Mouse (Mus musculus) lung, postnatal 0 days (tissue): ENCODE measurements around the gene D230025D16Rik. TPM values are rescaled to one million over a fixed set of nuclear protein-coding genes. Genes with fewer than 3 reads are reported as not detected.
A peak's percentile ranks its signal among the peaks of the same experiment; 100 is the strongest.

Source experiments
- ATAC-seq: fragments of 200-750 bp; cut with Nextera tagmentation; 2 replicates; pipeline ENCODE4 v1.8.0; 2017; ENCODE audit warnings: moderate library complexity
- DNase-seq: peaks from one replicate; pipeline ENCODE4 v3.0.0-alpha.2; 2016; ENCODE audit warnings: low spot score
- H3K27ac ChIP-seq: fragments of 300-500 bp; sonication (generic); 2 replicates; pipeline ENCODE4 v1.5.1; 2014; ENCODE audit warnings: antibody characterized with exemption, mild to moderate bottlenecking, low read length, mixed read lengths
- H3K27me3 ChIP-seq: fragments of 300-500 bp; sonication (generic); replicated peaks from 2 replicates; pipeline ENCODE4 v1.6.1; 2014; ENCODE audit warnings: low read length, mixed read lengths; ENCODE audit not compliant: insufficient read depth
- H3K36me3 ChIP-seq: fragments of 300-500 bp; sonication (generic); 2 replicates; pipeline ENCODE4 v1.6.1; 2014; ENCODE audit warnings: low read length, mixed read lengths; ENCODE audit not compliant: insufficient read depth
- H3K4me1 ChIP-seq: fragments of 300-500 bp; sonication (generic); 2 replicates; pipeline ENCODE4 v1.6.1; 2014; ENCODE audit warnings: antibody characterized with exemption, low read depth, low read length, mixed read lengths; ENCODE audit not compliant: insufficient read depth
- H3K4me2 ChIP-seq: fragments of 300-500 bp; sonication (generic); replicated peaks from 2 replicates; pipeline ENCODE4 v1.6.1; 2014; ENCODE audit warnings: low read depth, mild to moderate bottlenecking, low read length, moderate library complexity, mixed read lengths
- H3K4me3 ChIP-seq: fragments of 300-500 bp; sonication (generic); 2 replicates; pipeline ENCODE4 v1.5.1; 2014; ENCODE audit warnings: low read depth, low read length
- H3K9ac ChIP-seq: fragments of 300-500 bp; sonication (generic); replicated peaks from 2 replicates; pipeline ENCODE4 v1.6.1; 2014; ENCODE audit warnings: low read depth, mild to moderate bottlenecking
- H3K9me3 ChIP-seq: fragments of 300-500 bp; sonication (generic); 2 replicates; pipeline ENCODE4 v1.6.1; 2016; ENCODE audit warnings: low read length, mixed read lengths
- CTCF ChIP-seq: IDR thresholded peaks from 2 replicates; pipeline ENCODE4 v1.5.1; 2016; ENCODE audit warnings: antibody characterized with exemption, mild to moderate bottlenecking
- EP300 ChIP-seq: IDR thresholded peaks from 2 replicates; pipeline ENCODE4 v1.6.1; 2016; ENCODE audit warnings: antibody characterized with exemption, mild to moderate bottlenecking, control low read depth
- WGBS: fragments of 180-500 bp; shearing (Covaris S2); extraction: QIAGEN DNeasy Blood & Tissue Kit; methylation state at CpG from one replicate; pipeline ENCODE4 v1.1.7; 2014; 5-methylcytosine and 5-hydroxymethylcytosine counted together
- polyA plus RNA-seq: library from polyadenylated mRNA; unstranded; fragments of >200 nt; fragmentation: Nextera tagmentation; extraction: Ambion mirVana; gene quantifications from 2 replicates; pipeline ENCODE4 v1.2.1, GENCODE M21; 2015

The D230025D16Rik gene
- polyA plus RNA-seq, 1 experiment from 2014 or later = 91.3 TPM

DNA sequence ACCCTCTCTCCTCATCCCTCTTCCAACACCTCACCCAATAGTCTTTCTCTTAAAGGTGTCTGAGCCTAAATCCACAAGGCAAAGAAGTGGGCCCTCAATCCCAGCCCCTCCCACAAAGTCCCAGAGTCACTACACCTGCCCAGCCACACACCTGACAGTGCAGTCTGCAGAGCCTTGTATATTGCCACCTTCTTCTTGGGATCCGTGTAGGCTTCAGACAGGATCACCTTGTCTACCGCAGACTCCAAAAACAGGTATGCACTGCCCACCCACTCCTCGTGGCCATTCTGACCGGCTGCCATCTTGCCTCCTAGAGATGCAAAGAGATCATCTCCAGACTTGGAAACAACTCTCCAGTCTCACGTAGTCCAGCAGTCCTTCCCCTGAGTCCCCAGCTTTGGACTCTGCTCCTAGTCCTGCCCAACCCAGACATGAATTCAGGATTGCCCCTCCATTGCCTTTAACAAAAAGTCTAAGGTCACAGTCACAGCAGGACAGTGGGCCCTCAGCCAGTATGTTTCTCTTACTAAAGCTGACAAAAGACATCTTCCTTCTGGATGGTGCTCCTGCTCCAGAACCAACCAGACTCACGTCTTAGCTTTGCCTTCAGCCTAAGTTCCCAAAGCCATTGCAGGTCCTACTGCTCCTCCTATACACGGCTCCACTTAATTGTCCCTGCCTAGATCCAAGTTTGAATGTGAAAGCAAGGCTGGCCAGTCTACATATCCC is 35.6 kb downstream of the D230025D16Rik start:
- Histone ChIP-seq H3K36me3 (no peaks in the 10 kb centered on the region), H3K4me2 (no peak overlapping the region), H3K4me3 (no peak overlapping the region), H3K9ac (no peak overlapping the region), H3K9me3 (no peaks in the 10 kb centered on the region), H3K27ac (no peak overlapping the region), H3K4me1 (peaks cover 26% of the 10 kb centered on the region), H3K27me3 (0 out of 2 replicates have a peak, but pooled peaks cover 6% of the 10 kb centered on the region)
- TF ChIP-seq EP300 = no peak
- no peak for TF ChIP-seq CTCF
- peak; percentile 61 for DNase-seq
- ATAC-seq = peak; percentile 18
- WGBS = 67% methylated on average over 7 of the region's 7 CpGs

DNA sequence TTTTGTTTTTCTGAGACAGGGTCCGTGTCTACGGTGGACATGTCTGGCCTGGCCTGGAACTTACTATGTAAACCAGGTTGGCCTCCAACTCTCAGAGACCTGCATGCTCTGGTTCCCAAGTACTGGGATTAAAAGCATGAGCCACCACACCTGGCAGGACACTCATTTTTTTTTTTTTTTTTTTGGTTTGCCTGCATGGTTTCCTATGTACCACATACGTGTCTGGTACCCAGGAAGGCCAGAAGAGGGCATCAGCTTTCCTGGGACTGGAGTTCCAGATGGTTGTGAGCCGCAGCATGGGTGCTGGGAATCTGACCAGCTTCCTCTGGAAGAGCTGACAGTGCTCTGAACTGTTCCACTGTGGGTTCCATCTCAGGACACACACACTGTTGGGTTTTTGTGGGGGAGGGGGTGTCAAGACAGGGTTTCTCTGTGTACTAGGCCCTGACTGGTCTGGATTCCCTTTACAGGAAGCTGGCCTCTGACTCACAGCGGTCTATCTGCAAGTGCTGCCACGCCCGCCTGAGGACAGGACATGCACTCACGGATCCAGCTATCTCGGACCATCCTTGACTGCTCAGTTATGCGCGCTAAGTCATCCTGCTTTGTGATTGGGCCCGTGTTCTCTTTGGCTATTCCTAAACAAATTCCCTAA is 36.5 kb downstream of the D230025D16Rik start:
- ATAC-seq (no peak), DNase-seq (no peak)
- Histone ChIP-seq H3K9me3 (no peaks in the 10 kb centered on the region), H3K27ac (no peak overlapping the region), H3K9ac (no peak overlapping the region), H3K4me1 (peaks cover 23% of the 10 kb centered on the region), H3K4me2 (no peak overlapping the region), H3K36me3 (no peaks in the 10 kb centered on the region), H3K4me3 (no peak overlapping the region), H3K27me3 (peaks cover 6% of the 10 kb centered on the region; the same call in 1 of the 2 replicates)
- 86% methylated on average over 12 of the region's 12 CpGs for WGBS
- TF ChIP-seq CTCF (0 out of 2 replicates have a peak, but pooled peaks have one; percentile 10), EP300 (no peak)

DNA sequence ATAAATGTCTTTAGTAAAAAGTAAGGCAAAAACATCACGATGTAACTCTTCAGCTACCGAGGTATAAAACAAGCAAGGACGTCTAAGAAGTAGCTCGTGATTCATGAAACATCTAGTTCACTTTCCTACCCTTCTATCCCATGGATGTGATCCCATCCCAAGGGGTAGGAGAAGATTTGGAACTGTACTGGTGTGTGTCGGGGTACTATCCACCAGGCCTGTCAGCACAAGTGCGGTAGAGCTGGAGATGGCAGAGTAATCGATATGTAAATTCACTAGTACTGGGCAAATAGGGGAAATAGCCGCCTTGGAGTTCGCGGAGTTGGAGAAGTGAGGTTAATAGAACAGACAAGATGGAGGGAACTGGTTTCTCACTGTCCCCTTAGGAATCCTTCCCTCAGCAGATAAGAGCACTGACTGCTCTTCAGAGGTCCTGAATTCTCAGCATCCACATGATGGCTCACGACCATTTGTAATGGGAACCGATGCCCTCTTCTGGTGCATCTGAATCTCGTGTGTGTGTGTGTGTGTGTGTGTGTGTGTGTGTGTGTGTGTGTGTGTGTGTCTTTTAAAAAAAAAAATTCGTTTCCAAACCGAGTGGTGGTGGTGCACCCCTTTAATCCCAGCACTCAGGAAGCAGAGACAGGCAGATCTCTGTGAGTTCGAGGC is 38.4 kb downstream of the D230025D16Rik start:
- 44% methylated on average over 15 of the region's 16 CpGs for WGBS
- Histone ChIP-seq H3K4me2 (peak overlapping the region; percentile 90), H3K9ac (no peak overlapping the region), H3K4me3 (peak overlapping the region; percentile 63; the same call in 1 of the 2 replicates), H3K27ac (no peak overlapping the region), H3K36me3 (no peaks in the 10 kb centered on the region), H3K4me1 (peaks cover 25% of the 10 kb centered on the region), H3K9me3 (no peaks in the 10 kb centered on the region), H3K27me3 (peaks cover 21% of the 10 kb centered on the region; the same call in 1 of the 2 replicates)
- TF ChIP-seq CTCF = peak; percentile 28; the same call in 1 of the 2 replicates
- TF ChIP-seq EP300 = no peak
- no peak for DNase-seq
- no peak for ATAC-seq

DNA sequence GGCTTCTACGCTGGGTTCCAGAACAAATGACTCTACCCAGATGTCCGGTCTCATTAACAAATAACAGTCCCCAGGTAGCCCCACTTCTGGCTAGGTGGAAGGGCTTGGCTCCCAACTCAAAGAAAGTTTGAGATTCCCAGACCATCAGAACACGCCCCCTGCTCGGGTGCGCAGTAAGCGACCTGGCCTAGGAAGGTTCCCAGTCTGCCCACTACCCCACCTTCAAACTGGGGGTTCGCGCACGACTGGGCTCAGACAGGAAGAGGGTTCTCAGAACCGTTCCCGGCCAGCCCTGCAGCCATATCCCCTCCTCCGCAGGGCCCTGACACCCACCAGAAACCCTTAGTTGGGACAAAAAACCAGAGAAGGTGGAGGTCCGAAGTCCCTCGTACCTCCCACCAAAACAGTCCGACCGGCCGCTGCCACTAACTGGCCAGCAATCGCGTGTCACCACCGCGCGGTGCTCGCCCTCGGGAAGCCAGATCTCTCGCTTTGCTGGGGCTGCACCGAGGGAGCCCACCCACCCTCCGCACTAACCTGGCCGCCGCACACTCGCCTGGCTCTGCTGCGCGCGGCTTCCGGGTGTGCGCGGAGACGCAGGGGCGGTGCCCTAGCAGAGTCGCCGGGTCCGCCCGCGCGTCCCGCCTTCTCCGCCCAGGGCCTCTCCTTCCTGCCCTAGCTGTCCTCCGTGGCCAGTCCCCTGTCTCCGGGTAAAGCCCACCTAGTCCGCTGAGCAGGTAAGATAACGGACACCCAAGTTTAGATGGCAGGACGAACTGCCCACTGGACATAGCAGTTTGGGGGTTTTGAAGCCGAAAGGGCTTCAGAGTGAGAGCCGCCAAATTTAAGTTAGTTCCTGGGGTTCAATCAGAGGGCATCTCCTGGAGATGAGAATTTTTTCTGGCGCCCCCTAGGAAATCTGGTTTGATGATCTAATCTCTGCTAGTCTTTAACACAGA is 39.4 kb downstream of the D230025D16Rik start, which contains the start of the genes Tradd and Fbxl8:
Tradd (minus strand) TSS at position 586 of the 959 bp plus-strand sequence.
Fbxl8 (plus strand) TSS at position 625 of the 959 bp plus-strand sequence.
- no peaks in the 10 kb centered on the region for H3K36me3 ChIP-seq
- H3K9me3 ChIP-seq = no peaks in the 10 kb centered on the region
- TF ChIP-seq CTCF = no peak; the same call in 1 of the 2 replicates
- no peak for TF ChIP-seq EP300
- H3K4me2 ChIP-seq = peak within 1 kb of the TSS; percentile 90
- H3K9ac ChIP-seq = peak within 1 kb of the TSS; percentile 55
- 1% methylated on average over 53 of the region's 54 CpGs for WGBS
- ATAC-seq (peak; percentile 66), DNase-seq (peak; percentile 86)
- H3K4me1 ChIP-seq = peaks cover 27% of the 10 kb centered on the region
- peak within 1 kb of the TSS; percentile 63 for H3K4me3 ChIP-seq
- peak within 1 kb of the TSS; percentile 26; the same call in 1 of the 2 replicates for H3K27ac ChIP-seq
- peaks cover 19% of the 10 kb centered on the region; the same call in 1 of the 2 replicates for H3K27me3 ChIP-seq

DNA sequence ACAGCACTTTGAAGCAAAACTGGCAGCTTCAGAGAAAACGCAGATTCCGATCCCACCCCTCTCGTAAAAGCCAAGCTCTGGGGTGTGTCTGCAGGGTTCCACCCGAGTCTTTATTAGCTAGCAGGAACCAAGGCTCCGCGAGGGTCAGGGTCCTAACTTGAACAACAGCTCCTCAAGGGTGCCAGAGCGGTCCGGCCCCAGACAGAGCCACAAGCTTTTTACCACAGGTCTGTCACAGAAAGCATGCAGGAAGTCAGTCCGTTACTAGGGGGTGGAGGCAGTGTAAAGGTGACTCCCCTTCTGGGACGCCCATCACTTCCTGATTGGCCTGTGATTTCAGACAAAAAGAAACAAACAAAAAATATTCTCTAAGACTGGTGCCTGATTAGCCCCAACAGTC is 40.2 kb downstream of the D230025D16Rik start:
- Histone ChIP-seq H3K27ac (no peak overlapping the region), H3K9me3 (no peaks in the 10 kb centered on the region), H3K27me3 (peaks cover 20% of the 10 kb centered on the region; the same call in 1 of the 2 replicates), H3K4me1 (peaks cover 27% of the 10 kb centered on the region), H3K4me3 (peak overlapping the region; percentile 63), H3K36me3 (no peaks in the 10 kb centered on the region), H3K4me2 (peak overlapping the region; percentile 90), H3K9ac (no peak overlapping the region)
- no peak for TF ChIP-seq EP300
- no peak for TF ChIP-seq CTCF
- DNase-seq = peak; percentile 64
- 12% methylated on average over 10 of the region's 10 CpGs for WGBS
- no peak for ATAC-seq
